Mouse (Mus musculus): ENCODE results near the gene Wdr74. TPM values are rescaled to one million over a fixed set of nuclear protein-coding genes. Genes with fewer than 3 reads are reported as not detected.
"Not testable (repeated sequence)": the region's sequence is repeated elsewhere in the genome, so short reads cannot be mapped to it uniquely, and the experiment has no call there.

The Wdr74 gene
- polyA plus RNA-seq, 1 experiment from 2014 or later: 73.3 TPM

- no peaks in the 10 kb centered on the region for H3K27me3 ChIP-seq
- peaks cover 30% of the 10 kb centered on the region for H3K4me1 ChIP-seq
- peaks cover 45% of the 10 kb centered on the region for H3K36me3 ChIP-seq
- WGBS: 83% methylated on average over 4 of the region's 4 CpGs
- no peaks in the 10 kb centered on the region for H3K9me3 ChIP-seq (replicated peaks)
- H3K9ac ChIP-seq: peak overlapping the region; percentile 86; the same call in 1 of the 2 replicates
- H3K4me3 ChIP-seq: peak overlapping the region; percentile 79
- peak overlapping the region; percentile 54 for H3K4me2 ChIP-seq (replicated peaks)
- H3K27ac ChIP-seq: no peak overlapping the region
- no peak for ATAC-seq (ENCODE audit: low FRiP score)
These were observed 24.1 kb upstream of the Wdr74 start for GRCm38 (mm10) chr19:8711506-8711905.

- Histone ChIP-seq H3K4me2 (replicated peaks) (peak overlapping the region; percentile 54), H3K27me3 (no peaks in the 10 kb centered on the region), H3K9me3 (replicated peaks) (no peaks in the 10 kb centered on the region), H3K36me3 (peaks cover 39% of the 10 kb centered on the region), H3K4me1 (peaks cover 30% of the 10 kb centered on the region), H3K4me3 (peak overlapping the region; percentile 79), H3K27ac (peak overlapping the region; percentile 90), H3K9ac (peak overlapping the region; percentile 86)
- ATAC-seq (ENCODE audit: low FRiP score): no peak
- 64% methylated on average over 10 of the region's 10 CpGs for WGBS
These were observed 23.4 kb upstream of the Wdr74 start for GRCm38 (mm10) chr19:8711949-8712869.

DNA sequence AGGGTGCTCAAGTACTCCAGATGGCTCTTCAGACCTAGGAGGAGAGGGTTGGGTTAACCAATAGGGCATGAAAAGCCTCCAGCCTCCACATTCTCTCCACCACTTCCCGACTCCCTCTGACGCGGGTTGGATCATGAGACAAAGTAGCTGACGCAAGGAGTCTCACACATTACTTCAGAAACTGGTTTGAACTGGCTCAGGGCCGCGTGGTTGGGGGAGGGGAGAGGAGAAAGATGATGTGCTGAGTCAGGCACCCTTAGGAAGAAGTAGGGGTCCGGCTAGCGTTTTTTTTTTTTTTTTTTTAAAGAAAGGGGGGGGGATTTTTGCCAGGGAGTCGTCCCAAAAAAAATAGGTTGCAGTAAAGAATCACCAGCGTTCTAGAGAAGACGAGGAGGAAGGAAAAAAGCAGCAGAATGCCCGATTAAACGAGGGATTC is 22.7 kb upstream of the Wdr74 start:
- H3K9ac ChIP-seq: peak overlapping the region; percentile 86
- H3K27me3 ChIP-seq: no peaks in the 10 kb centered on the region
- H3K36me3 ChIP-seq: peaks cover 33% of the 10 kb centered on the region
- ATAC-seq (ENCODE audit: low FRiP score): peak; percentile 76
- H3K4me2 ChIP-seq (replicated peaks): peak overlapping the region; percentile 54
- peaks cover 30% of the 10 kb centered on the region for H3K4me1 ChIP-seq
- H3K9me3 ChIP-seq (replicated peaks): no peaks in the 10 kb centered on the region
- peak overlapping the region; percentile 90 for H3K27ac ChIP-seq
- under 1% methylated on average over 13 of the region's 13 CpGs for WGBS
- H3K4me3 ChIP-seq: peak overlapping the region; percentile 79

- H3K36me3 ChIP-seq: peaks cover 27% of the 10 kb centered on the region
- H3K4me2 ChIP-seq (replicated peaks): peak overlapping the region; percentile 54
- H3K9me3 ChIP-seq (replicated peaks): no peaks in the 10 kb centered on the region
- H3K27me3 ChIP-seq: no peaks in the 10 kb centered on the region
- under 1% methylated on average over 49 of the region's 51 CpGs for WGBS
- peak overlapping the region; percentile 86 for H3K9ac ChIP-seq
- ATAC-seq (ENCODE audit: low FRiP score): peak; percentile 96
- H3K4me3 ChIP-seq: peak overlapping the region; percentile 79
- peaks cover 30% of the 10 kb centered on the region for H3K4me1 ChIP-seq
- peak overlapping the region; percentile 90 for H3K27ac ChIP-seq
These were observed 22.2 kb upstream of the Wdr74 start for GRCm38 (mm10) chr19:8713306-8713996.

- H3K27ac ChIP-seq: peak overlapping the region; percentile 90
- peaks cover 30% of the 10 kb centered on the region for H3K4me1 ChIP-seq
- H3K27me3 ChIP-seq: no peaks in the 10 kb centered on the region
- H3K9me3 ChIP-seq (replicated peaks): no peaks in the 10 kb centered on the region
- peaks cover 21% of the 10 kb centered on the region for H3K36me3 ChIP-seq
- WGBS: 9% methylated on average over 13 of the region's 13 CpGs
- peak overlapping the region; percentile 54 for H3K4me2 ChIP-seq (replicated peaks)
- peak overlapping the region; percentile 86 for H3K9ac ChIP-seq
- peak overlapping the region; percentile 79 for H3K4me3 ChIP-seq
- ATAC-seq (ENCODE audit: low FRiP score): peak; percentile 23
These were observed 21.5 kb upstream of the Wdr74 start for GRCm38 (mm10) chr19:8713997-8714652.

- no peak overlapping the region for H3K4me2 ChIP-seq (replicated peaks)
- H3K36me3 ChIP-seq: peaks cover 13% of the 10 kb centered on the region
- H3K27me3 ChIP-seq: no peaks in the 10 kb centered on the region
- WGBS: 76% methylated on average over 10 of the region's 10 CpGs
- H3K27ac ChIP-seq: no peak overlapping the region
- H3K4me3 ChIP-seq: no peak overlapping the region
- H3K9me3 ChIP-seq (replicated peaks): no peaks in the 10 kb centered on the region
- peaks cover 30% of the 10 kb centered on the region for H3K4me1 ChIP-seq
- no peak for ATAC-seq (ENCODE audit: low FRiP score)
- H3K9ac ChIP-seq: no peak overlapping the region
These were observed 20.8 kb upstream of the Wdr74 start for GRCm38 (mm10) chr19:8714653-8715481.

DNA sequence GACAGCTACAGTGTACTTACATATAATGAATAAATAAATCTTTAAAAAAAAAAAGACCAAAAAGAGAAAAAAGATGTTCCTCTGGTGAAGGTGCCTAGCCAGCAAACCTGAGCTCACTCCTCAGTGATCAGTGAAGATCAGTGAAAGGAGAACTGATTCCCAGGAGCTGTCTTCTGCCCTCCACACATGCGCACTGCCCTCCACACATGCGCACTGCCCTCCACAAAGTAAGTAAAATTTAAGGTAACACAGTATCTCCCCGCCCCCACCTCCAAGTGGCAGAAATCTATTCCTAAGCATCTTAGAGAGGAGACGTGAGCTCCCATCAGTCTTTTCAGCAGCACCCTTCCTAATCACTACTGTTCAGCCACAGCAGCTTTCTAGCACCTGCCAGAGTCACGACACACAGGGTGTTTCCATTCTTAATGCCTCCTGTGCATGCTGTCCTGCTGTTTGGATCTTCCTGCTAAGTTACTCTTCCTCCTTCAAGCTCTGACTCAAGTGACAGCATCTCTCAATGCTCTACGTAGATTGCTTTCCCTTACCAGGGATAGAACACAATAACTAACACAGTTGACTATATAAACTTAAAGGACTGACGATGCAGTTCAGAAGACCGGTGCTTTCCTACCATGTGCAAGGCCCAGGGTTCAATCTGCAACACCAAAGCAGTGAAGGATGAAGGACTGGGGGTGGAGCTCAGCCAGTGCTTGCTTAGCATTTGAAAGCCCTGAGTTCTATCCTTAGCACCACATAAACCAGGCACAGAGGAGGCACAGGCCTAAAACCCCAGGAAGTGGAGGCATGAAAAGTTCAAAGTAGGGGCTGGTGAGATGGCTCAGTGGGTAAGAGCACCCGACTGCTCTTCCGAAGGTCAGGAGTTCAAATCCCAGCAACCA is 19.5 kb upstream of the Wdr74 start:
- Histone ChIP-seq H3K9me3 (replicated peaks) (no peaks in the 10 kb centered on the region), H3K4me1 (peaks cover 20% of the 10 kb centered on the region), H3K9ac (no peak overlapping the region), H3K4me2 (replicated peaks) (no peak overlapping the region), H3K27me3 (no peaks in the 10 kb centered on the region), H3K4me3 (no peak overlapping the region), H3K27ac (no peak overlapping the region), H3K36me3 (0 out of 2 replicates have a peak, but pooled peaks cover under 1% of the 10 kb centered on the region)
- WGBS: 68% methylated on average over 10 of the region's 10 CpGs
- ATAC-seq (ENCODE audit: low FRiP score): no peak

DNA sequence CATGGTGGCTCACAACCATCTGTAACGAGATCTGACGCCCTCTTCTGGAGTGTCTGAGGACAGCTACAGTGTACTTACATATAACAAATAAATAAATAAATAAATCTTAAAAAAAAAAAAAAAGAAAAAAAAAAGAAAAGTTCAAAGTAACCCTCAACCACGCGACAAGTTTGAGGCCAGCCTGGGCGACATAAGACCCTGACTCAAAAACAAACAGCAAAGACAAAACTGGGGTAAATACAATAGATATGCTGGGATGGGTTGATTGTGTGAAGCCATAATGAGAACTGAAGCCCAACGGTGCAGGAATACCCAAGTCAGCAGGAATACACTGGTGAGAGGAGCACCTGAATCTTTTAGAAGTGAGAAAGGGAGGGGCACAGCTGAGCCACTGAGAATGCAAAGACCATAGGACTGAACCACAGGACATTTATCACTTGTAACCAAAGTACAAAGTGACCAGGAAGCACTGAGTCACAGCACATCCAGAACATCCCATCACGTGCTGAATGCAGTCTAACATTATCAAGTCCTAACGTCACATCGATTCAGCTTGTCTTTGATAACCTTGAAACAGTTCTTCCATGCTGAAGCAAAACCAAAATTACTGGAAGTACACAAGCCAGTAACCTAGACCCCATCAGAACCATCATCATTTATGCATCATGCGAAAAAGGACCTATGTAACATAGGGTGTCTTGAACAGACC is 18.7 kb upstream of the Wdr74 start:
- Histone ChIP-seq H3K36me3 (no peaks in the 10 kb centered on the region), H3K4me3 (no peak overlapping the region), H3K9ac (no peak overlapping the region), H3K9me3 (replicated peaks) (no peaks in the 10 kb centered on the region), H3K27me3 (no peaks in the 10 kb centered on the region), H3K27ac (no peak overlapping the region), H3K4me2 (replicated peaks) (no peak overlapping the region), H3K4me1 (peaks cover 18% of the 10 kb centered on the region)
- ATAC-seq (ENCODE audit: low FRiP score): no peak
- 72% methylated on average over 8 of the region's 10 CpGs for WGBS

DNA sequence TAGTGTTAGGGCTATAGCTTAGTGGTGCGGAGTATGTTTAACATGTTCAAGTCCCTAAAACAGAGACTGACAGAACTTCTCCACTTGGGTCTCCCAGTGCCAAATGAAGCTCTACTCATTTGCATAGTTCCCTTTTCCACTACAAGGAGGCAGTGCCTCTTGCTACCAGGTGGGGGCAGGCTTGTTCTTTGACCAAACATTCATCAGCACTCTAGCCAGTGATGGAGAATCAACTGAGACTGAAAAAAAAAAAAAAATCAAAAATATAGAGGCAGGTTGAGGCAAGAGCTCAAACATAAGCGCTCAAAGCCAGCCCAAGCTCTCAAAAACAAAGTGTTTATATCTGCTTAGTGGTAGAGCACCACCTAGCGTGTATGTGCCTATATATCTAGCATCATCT is 17.3 kb upstream of the Wdr74 start:
- Histone ChIP-seq H3K9me3 (replicated peaks) (no peaks in the 10 kb centered on the region), H3K27ac (no peak overlapping the region), H3K4me3 (no peak overlapping the region), H3K4me2 (replicated peaks) (no peak overlapping the region), H3K9ac (no peak overlapping the region), H3K27me3 (no peaks in the 10 kb centered on the region), H3K4me1 (peaks cover 17% of the 10 kb centered on the region), H3K36me3 (no peaks in the 10 kb centered on the region)
- 70% methylated on average over 3 of the region's 3 CpGs for WGBS
- no peak for ATAC-seq (ENCODE audit: low FRiP score)

DNA sequence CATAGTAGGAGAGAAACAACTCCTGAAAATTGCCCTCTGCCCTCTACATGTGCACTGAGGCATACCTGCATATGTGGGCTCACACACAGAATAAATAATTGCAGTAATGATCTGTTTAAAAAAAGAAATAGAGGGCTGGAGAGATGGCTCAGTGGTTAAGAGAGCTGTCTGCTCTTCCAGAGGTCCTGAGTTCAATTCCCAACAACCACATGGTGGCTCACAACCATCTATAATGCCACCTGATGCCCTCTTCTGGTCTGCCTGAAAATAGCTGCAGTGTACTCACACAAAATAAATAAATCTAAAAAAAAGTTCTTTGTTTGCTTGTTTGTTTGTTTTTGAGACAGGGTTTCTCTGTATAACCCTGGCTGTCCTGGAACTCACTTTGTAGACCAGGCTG is 16.6 kb upstream of the Wdr74 start:
- H3K4me3 ChIP-seq; ATAC-seq (ENCODE audit: low FRiP score); H3K27me3 ChIP-seq; H3K9me3 ChIP-seq (replicated peaks); H3K36me3 ChIP-seq; H3K9ac ChIP-seq; H3K4me2 ChIP-seq (replicated peaks); H3K27ac ChIP-seq: not testable (repeated sequence)
- peaks cover 15% of the 10 kb centered on the region for H3K4me1 ChIP-seq

Measured in hindbrain, embryonic 12.5 days (tissue).